Mouse (Mus musculus): ENCODE data around the gene Vmn2r83. TPM values are rescaled to one million over a fixed set of nuclear protein-coding genes. Genes with fewer than 3 reads are reported as not detected.
"Not testable (repeated sequence)": the region's sequence is repeated elsewhere in the genome, so short reads cannot be mapped to it uniquely, and the experiment has no call there.

Gene Vmn2r83
- not detected for total RNA-seq (2021)
- polyA plus RNA-seq (2012; rRNA removed), result not detected in 2 replicates
- long read RNA-seq, result 0 reads

DNA sequence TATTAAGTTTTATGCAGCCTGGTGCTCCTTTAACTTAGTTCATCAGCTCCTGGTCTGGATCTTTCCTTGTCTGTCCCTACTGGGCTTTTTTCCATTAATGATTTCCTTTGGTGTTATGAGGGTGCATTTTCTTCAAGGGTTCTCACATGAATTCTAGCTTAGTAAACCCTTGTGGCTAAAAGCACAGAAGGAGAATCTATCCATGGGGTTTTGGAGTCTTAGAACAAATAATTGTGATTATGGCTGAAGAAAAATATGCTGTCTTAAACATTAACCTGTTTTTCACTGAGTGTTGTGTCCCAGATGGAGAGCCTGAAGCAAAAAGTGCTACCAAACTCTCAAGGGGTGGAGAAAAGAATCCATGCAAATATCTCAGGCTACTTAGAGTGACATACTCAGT, at the start of gene Vmn2r83:
Gene Vmn2r83 (plus strand): TSS at position 301 of the 400 bp plus-strand sequence.
- no peak for DNase-seq

- DNase-seq, result not testable (repeated sequence)
Measured at GRCm38 (mm10) chr10:79435141-79435820, 33.2 kb upstream of the Vmn2r83 start.

DNA sequence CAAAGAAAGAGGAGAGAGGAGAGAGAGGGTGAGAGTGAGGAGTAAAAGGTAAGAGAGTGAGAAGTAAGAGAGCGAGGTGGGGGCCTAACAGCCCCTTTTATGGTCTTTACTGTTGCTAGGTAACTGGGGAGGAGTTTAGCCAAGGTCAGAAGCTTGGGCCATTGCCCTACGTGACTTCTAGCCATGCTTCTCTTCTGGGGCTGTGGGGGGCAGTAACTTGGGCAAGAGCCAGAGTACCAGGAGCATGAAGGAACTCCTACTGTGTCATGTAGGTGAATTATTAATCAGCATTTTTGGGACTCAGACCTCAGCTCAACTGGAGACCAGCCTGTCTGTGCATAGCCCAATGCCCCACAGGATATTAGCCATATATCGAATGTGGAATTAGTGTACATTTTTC, 27.4 kb downstream of the Vmn2r83 start:
- no peak for DNase-seq

DNA sequence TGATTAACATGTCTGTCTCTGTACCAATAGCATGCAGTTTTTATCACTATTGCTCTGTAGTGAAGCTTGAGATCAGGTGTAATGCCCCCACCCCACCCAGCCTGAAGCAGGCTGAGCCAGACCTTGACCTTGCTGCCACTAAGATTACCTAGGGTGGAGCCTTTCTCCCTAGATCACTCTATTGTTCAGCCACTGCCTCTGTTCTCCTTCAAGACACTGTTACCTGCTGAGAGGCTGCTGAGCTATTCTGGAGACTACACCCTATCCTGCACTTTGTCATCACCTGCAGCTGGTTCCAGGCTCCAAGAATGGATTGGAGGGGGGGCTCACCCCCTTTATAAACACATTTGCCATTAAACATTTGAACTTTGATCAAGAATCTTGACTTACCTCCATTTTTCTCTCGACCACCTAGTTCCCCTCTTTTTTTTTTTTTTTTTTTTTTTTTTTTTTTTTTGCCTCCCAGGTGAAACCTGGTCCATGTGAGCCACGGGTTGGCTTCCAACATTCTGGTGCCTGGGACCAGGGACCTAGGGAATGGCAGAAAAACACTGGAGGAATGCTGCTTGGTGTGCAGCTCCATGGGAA, 28.3 kb downstream of the Vmn2r83 start:
- DNase-seq, result no peak

DNA sequence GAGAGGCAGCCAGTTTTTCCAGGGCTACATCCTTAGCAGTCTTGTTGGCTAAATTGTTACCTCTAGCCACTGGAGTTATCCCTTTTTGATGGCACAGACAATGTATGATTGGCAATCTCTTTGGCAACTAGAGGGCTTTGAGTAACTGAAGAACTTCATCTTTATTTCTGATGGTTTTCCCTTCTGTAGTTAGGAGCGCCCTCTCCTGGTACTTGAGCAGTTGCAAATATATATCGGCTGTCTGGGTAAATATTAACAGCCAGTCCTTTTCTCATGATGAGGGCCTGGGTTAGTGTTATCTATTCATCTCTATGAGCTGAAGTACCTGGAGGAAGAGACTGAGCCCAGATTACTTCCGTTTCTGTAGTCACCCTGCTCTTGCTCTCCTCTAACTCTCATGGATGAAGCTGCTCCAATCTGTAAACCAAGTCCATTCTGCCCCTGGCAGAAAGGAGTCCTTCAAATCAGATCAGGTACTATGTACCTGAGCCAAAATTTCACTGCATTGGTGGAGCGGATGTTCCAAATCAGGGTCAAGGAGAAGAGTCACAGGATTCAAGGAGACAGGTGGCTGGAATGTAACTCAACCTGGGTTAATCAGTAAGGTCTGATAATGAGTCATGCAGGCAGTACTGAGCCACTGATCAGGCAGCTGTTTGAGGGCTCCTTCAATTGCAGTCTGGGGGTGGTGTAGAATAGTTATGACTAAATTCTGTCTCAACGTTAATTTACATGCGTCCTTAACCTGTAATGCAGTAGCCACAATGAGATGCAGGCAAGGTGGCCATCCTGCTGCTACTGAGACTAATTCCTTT, 34.5 kb downstream of the Vmn2r83 start:
- DNase-seq, result no peak

GRCm38 (mm10) chr10:79506709-79507108, 38.2 kb downstream of the Vmn2r83 start:
- DNase-seq, result no peak

DNA sequence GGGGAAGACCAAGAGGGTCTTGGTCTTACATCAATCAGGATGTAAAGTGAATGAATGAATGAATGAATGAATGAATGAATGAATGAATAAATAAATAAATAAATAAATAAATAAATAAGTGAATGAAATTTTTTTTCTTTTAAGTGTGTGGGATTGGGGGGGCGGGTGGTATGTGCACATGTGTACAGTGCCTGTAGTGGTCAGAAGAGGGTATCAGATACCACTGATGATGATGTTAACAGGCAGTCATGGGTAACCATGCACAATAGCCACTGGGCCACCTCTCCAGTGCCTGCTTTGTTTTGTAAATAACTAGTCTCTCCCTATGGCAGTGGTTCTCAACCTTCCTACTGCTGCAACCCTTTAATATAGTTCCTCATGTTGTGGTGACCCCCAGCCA, 55.9 kb downstream of the Vmn2r83 start:
- DNase-seq, result no peak

GRCm38 (mm10) chr10:79525456-79526325, 57.2 kb downstream of the Vmn2r83 start:
- no peak for DNase-seq

GRCm38 (mm10) chr10:79526661-79527452, 58.3 kb downstream of the Vmn2r83 start:
- no peak for DNase-seq

DNA sequence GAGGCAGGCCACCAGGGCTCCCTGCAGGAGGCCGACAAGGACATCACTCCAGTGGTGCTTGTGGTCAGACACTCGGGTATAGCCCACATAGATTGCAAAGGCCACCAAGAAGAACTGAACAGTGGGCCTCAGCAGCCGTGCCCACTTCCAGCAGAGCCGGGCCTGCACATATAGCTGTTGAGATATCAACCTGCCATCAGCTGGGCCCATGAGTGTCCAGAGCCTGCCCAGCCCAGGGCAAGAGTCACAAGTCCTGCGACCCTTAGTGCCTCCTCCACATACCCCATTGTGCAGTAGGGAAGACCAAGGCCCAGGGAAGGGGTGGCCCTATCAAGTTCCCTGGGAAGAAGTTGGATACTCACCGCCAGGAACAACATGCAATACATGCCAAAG, 58.9 kb downstream of the Vmn2r83 start:
- DNase-seq, result no peak

DNA sequence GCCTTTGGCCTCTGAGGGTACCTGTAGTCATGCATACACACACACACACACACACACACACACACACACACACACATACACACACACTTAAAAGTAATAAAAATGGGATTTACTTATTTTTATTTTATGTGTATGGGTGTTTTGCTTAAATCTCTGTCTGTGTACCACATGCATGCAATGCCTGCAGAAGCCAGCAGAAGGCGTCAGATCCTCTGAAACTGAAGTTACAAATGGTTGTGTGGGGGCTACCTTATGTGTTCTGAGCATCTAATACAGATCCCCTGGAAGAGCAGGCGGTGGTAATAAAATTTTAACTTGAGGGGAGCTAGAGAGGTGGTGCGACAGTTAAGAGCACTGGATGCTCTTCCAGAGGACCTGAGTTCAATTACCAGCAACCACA, 59.5 kb downstream of the Vmn2r83 start:
- no peak for DNase-seq

- no peak for DNase-seq
Measured at GRCm38 (mm10) chr10:79530241-79530640, 61.7 kb downstream of the Vmn2r83 start.

DNA sequence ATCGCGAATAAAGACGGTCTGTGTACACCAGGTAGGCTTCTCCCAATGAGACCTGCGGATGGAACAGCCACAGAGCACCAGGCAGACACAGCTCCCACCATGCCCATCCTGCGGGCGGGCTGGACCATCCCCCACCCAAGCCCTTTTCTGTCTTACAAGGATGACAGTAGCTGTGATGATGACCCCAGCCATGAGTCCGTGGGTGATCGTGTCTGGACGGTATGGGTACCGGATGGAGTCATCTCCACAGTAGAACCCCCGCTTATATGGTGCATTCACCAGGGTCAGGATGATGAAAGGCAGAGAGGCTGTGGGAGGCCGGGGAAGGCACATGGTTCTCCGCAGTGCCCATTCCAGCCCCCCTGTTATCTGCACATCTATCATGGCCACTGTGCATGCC, 62.2 kb downstream of the Vmn2r83 start:
- DNase-seq, result no peak

DNA sequence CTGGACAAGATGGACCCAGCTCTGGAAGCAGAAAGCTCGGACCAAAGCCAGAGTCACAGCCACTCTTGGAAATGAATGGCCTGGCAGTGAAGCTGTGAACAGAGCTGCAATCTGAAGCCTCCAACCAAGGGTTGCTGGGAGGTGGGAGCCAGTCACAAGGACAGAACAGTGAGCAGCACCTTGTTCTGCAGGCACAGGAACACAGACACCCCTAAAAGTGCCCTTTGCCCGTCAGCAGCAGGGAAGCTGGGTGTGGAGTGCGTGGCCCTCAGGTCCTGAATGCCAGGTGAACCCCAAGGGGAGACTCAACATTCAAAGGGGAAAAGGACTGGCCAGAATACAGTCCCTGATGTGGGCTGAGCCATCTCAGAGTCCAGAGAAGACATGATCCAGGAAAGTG, 63.1 kb downstream of the Vmn2r83 start:
- no peak for DNase-seq

GRCm38 (mm10) chr10:79532678-79533077, 64.1 kb downstream of the Vmn2r83 start:
- no peak for DNase-seq

- peak; percentile 92 for DNase-seq
Measured at GRCm38 (mm10) chr10:79533126-79533911, 64.8 kb downstream of the Vmn2r83 start, which contains the start of gene Plpp2. Gene Plpp2, minus strand, starts transcription at chr10:79533796.

GRCm38 (mm10) chr10:79534426-79534825, 65.9 kb downstream of the Vmn2r83 start:
- DNase-seq, result peak; percentile 1

- no peak for DNase-seq
Measured at GRCm38 (mm10) chr10:79535431-79535830, 66.9 kb downstream of the Vmn2r83 start.

GRCm38 (mm10) chr10:79536461-79537080, 68.0 kb downstream of the Vmn2r83 start:
- DNase-seq, result peak; percentile 1

GRCm38 (mm10) chr10:79537271-79537670, 68.7 kb downstream of the Vmn2r83 start:
- peak; percentile 1 for DNase-seq
